Mouse (Mus musculus) layer of hippocampus, adult 18-20 months (tissue): Measurements from ENCODE around the gene E030018B13Rik. TPM values are rescaled to one million over a fixed set of nuclear protein-coding genes. Genes with fewer than 3 reads are reported as not detected.
A peak's percentile ranks its signal among the peaks of the same experiment; 100 is the strongest.

Experiments used
- DNase-seq, 2 experiments: peaks; one replicate each; pipeline ENCODE4 v3.0.0; 2022; ENCODE audit warnings: low spot score in 2 of 2
- total RNA-seq, 2 experiments: library from RNA; stranded (reverse); gene quantifications; 2 replicates each; pipeline ENCODE4 v1.2.3; 2021

The E030018B13Rik gene
- total RNA-seq, 2 experiments from 2014 or later: not detected

DNA sequence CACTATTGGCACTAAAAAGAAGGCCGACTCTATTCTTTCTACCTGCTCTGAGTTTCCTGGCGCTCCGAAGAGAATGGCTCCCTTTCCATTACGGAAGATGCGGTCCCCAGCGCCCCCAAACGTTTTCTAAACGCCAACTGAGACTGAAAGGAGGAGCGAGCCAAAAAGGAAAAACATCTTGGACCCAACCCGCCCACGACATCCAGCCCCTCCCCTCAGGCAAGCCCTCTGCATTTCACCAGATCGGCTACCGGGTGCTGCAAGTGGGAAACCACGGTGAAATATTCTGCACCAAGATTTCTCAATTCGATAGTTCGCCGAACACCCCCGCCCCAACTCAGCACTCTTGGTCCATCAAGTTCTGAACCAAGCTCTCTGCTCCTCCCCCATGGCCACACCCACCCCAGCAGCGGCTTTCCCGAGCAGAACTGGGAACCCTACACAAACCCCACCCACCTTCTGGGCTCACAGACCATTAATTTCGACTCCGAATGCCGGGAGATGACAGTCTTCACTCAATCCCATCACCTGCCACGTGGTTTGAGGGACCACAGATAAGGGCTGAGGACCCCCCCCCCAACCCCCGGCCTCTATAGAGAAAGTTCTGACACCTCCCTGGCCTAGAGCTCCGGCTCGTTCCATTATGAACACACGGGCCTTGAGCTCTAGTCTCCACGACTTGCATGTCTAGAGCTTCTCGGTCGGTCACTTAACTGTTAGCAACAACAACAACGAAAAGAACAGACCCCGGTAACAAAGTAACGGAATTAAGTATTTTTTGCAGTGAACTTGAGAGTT is 19.7 kb downstream of the E030018B13Rik start:
- peak; percentile 78 to 91 for DNase-seq

DNA sequence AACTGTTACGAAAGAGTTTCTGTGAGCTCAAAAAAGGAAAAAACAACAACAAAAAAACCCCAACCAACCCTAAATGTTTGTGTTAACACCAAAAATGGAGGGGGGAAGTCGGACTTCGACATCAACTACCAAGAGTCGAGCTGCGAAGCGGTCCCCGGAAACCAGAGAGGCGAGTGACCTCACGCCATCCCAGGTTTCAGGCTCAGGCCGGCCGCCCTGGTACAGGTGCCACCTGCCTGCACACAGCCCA is 20.3 kb downstream of the E030018B13Rik start:
- DNase-seq: no peak

DNA sequence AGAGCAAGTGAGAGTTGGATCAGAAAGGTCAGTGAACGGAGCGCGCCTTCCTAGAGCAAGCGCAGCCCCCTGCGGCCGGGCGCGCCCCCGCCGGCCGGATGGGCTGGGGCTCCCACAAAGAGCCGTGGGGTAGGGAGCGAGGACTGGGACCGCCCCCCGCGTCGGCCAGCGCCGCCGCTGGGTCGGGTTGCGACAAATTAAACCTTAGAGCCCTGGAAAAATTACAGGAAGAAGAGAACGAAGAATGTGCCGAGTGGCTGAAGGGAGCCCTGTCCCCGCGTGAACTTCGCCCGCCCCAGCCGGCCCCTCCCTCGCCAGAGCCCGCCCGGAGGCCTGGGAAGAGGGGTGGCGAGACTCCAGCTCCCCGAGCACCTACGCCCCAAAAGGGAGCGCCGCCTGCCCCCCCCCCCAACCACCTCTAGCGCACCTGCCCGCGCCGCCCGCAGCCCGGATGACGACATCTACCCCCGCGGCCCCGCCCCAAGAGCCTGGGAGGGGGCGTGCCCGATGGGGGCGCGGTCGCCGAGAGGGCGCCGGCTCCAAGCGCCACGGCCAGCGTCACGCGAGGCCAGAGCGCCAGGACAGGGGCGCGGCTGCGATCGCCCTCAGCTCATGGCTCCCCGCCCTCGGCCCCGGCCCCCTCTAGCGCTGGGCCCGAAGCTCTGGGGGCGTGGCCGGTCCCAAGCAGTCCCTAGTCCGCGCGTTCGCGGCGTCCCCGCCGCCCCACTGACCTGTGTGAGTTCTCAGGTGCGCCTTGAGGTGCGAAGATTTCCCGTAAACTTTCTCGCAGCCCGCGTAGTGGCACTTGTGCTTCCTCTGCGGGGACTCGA is 20.8 kb downstream of the E030018B13Rik start:
- peak in 1 of 2 experiments; percentile 65 for DNase-seq

- peak in 1 of 2 experiments; percentile 81 for DNase-seq
These were observed 21.6 kb downstream of the E030018B13Rik start for GRCm38 (mm10) chr7:63938066-63938913.

- peak; percentile 98 to 99 for DNase-seq
These were observed 22.3 kb downstream of the E030018B13Rik start, which contains the start of gene Klf13 for GRCm38 (mm10) chr7:63938914-63939396. Gene Klf13, minus strand, starts transcription at chr7:63938915.

- no peak for DNase-seq
These were observed 22.8 kb downstream of the E030018B13Rik start for GRCm38 (mm10) chr7:63939397-63939951.

DNA sequence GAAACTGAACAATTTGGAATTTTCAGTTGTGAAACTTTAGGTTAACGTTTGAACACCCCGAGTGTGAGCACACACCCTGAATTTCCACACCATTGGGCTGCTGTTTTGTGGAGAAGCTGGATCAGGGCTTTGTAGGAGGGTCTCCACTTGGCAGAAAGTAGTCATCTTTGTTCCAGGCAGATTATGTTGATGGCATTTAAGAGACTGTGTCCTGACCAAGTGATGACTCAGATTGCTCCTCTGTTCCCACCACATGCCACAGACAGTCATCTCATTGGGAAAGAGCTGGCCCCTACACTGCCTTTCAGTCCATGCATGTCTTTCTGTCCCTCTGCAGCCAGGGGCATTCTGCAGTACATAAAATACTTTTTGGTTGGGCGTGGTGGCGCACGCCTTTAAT is 23.7 kb downstream of the E030018B13Rik start:
- no peak for DNase-seq

DNA sequence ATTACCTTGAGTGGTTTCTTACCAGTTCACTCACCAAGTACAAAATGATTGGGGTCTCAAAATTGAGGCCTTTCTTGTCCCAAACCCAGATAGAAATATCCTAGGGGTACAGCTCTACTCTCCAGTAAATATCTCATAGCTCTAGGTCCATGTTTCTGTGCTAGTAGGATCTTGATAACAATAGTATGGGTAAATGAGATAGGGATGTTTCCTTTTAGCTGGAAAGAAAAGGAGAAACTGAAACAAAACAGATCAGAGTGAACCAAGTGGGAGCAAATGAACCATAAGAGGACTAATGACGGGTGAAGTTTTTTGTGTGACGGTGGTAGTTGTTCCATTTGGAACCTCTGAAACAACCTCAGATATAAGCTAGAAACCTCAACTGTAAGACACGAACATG is 24.4 kb downstream of the E030018B13Rik start:
- DNase-seq: no peak

- DNase-seq: no peak
These were observed 24.8 kb downstream of the E030018B13Rik start for GRCm38 (mm10) chr7:63941501-63941900.

GRCm38 (mm10) chr7:63943946-63944345 is 27.3 kb downstream of the E030018B13Rik start:
- no peak for DNase-seq

- no peak for DNase-seq
These were observed 31.1 kb downstream of the E030018B13Rik start for GRCm38 (mm10) chr7:63947514-63948487.

DNA sequence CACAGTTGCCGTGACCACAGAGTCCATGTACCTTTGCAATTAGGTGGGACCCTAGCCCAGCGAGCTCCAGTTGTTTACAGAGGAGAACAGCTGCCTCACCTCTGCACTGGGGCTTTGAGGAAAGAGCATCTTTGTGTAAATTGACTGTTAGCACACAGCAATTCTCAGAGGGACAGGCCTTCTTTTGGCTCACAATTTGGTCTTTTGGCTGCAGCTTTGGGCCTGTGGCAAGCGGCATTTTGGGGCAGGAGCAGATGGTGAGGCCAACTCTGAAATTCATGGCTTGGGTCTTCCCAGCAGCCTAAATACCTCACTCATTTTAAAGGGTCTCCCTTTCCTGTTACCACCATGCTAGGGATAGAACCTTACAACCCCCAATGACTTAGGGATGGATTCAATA is 32.5 kb downstream of the E030018B13Rik start:
- no peak for DNase-seq

DNA sequence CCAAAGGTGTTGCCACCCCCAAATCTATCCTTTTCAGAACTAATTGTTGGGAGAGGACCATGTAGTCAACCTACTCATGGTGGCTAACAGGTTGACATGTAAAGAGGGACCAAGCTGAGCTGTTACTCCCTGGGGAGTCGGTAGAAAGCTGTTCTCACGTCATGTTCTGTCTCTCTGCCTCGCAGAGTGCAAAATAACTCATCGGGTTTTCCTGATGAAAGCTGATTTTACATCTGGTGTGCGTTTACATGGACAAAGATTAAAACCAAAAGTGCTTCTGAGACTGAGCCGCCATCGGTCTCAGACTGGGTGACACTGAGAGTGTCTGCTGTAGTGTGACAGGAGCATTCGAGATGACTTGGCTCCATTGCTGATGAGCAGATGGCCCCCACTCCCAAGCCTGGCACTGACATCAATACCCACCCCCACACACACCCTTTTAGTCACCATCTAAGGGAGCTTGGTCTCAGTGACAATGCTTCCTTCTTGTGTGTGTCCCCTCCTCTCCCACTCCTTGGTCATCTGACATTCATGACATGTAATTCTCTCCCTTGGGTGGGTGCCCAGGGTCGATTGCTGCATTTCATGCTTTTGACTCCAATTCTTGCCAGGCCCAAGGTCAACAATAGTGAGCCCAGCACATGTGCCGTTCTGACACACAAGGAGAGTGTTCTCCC is 34.4 kb downstream of the E030018B13Rik start:
- peak; percentile 62 to 92 for DNase-seq

GRCm38 (mm10) chr7:63952077-63952898 is 35.6 kb downstream of the E030018B13Rik start:
- no peak for DNase-seq

DNA sequence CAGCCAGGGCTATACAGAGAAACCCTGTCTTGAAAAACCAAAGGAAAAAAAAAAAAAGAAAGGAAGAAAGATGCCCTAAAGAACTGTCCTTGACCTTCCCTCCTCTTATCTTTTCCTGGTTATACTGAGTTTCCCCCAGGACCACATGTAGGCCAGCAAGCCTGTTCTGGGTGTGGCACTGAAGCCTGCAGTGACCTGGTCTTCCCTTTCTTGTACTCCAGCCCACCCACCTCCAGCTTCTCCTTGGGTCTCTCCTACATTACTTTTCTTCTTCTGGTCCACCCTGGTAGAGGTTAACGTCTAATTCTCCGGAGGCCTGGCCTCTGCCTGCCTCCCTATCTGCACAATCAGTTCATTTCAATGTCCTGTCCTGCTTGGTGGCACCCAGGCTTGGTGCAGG is 38.8 kb downstream of the E030018B13Rik start:
- no peak for DNase-seq

GRCm38 (mm10) chr7:63956138-63956823 is 39.6 kb downstream of the E030018B13Rik start:
- no peak for DNase-seq

DNA sequence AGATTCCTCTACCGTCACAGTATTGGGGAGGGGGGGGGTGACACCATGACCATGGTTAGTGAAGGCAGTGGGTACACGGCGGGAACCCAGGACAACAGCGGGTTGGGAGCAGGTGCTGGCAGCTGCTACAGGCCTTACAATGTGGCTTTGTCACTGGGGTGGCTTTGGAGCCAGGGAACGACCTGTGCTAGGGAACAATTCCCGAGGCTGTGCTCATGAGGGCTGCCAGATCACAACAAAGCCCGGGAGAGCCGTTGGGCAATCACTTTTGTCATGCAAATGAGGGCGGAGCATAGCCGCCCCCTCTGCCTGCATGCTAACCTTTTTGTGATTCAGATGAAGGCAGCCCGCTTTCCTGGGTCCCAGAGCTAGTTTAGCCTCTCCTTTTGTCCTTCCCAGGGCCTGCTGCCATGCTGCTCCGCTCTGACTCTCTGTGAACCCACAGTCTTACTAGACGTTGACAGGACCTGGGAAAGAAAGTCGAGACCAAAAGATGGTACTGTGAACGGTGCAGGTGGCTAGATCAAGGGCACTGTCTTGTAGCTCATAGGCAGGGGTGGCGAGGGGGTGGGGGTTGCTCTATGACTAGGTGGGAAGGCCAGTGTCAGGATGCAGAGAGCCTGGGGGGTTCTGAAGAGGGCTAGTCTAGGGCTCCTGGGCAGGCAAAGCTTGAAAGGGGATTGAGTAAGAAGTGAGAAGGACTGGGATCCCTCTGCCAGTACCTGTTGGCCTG is 40.5 kb downstream of the E030018B13Rik start:
- DNase-seq: peak; percentile 68 to 91
